Mouse (Mus musculus): ENCODE results near the gene Prtg. TPM values are rescaled to one million over a fixed set of nuclear protein-coding genes. Genes with fewer than 3 reads are reported as not detected.

Gene Prtg
- polyA plus RNA-seq, 1 experiment from 2014 or later: 0.17 TPM

DNA sequence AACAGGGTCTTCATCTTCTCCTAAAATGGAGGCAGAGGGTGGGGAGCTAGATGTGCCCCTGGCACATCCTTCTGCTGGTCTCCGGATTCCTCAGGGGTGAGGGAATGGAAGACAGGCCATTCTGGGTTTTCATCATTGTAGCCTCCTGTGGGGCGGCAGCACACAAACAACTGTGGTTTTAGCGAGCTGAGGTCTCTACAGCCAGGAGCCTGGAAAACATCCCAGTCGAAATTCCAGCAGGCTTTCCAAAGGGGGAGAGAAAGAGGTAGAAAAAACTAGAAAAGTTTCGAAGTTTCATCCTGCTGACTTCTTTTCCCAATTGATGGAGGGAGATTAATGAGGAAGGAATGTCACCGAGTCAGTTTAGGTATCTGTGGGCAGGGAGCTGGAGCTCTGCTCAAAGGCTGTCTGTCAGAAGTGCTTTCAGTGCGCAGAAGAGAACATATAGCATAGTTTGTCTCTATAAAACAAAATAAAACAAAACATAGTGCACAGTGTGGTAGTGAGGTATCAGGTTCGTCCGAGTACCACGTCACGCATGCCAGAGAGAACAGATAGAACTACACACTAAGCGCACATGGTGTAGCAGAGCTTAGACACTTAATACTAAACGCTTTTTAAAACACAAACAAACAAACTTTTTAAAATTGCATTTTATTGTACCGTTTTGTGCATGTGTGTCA, 16.0 kb upstream of the Prtg start:
- no peak overlapping the region for H3K27ac ChIP-seq (ENCODE audit: low read depth, low read length)
- H3K36me3 ChIP-seq (ENCODE audit: control insufficient read depth, insufficient read depth): no peaks in the 10 kb centered on the region
- no peaks in the 10 kb centered on the region for H3K27me3 ChIP-seq (replicated peaks; ENCODE audit: control insufficient read depth, insufficient read depth, low read length)
- H3K4me1 ChIP-seq (replicated peaks; ENCODE audit: control insufficient read depth, insufficient read depth, low read length): no peaks in the 10 kb centered on the region
- H3K4me3 ChIP-seq (ENCODE audit: low read depth, low read length): no peak overlapping the region
- no peak for TF ChIP-seq CTCF (IDR thresholded peaks at IDR 0.05; ENCODE audit: low read depth)
- 53% methylated on average over 14 of the region's 14 CpGs for WGBS
- ATAC-seq: no peak
- H3K9ac ChIP-seq (ENCODE audit: low read depth, low read length): no peak overlapping the region
- no peaks in the 10 kb centered on the region for H3K9me3 ChIP-seq (ENCODE audit: control insufficient read depth)
- H3K4me2 ChIP-seq (replicated peaks; ENCODE audit: low read depth): no peak overlapping the region

DNA sequence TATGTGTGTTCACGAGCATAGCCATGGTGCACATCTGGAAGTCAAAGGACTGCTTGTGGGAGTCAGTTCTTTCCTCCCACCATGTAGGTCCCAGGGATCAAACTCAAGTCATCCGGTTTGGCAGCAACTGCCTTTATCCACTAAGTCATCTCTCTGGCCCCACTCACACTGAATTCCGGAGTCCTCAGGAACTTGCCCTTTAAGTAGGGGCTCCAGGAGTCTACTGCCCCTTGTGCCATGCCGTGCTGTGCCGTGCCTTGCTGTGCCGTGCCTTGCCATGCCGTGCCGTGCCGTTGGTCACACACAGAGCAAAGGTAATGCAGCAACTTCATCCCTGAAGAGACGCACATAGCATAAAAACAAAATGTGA, 15.5 kb upstream of the Prtg start:
- Histone ChIP-seq H3K4me2 (replicated peaks; ENCODE audit: low read depth) (no peak overlapping the region), H3K4me3 (ENCODE audit: low read depth, low read length) (no peak overlapping the region), H3K9me3 (ENCODE audit: control insufficient read depth) (no peaks in the 10 kb centered on the region), H3K27me3 (replicated peaks; ENCODE audit: control insufficient read depth, insufficient read depth, low read length) (no peaks in the 10 kb centered on the region), H3K4me1 (replicated peaks; ENCODE audit: control insufficient read depth, insufficient read depth, low read length) (no peaks in the 10 kb centered on the region), H3K27ac (ENCODE audit: low read depth, low read length) (no peak overlapping the region), H3K9ac (ENCODE audit: low read depth, low read length) (no peak overlapping the region), H3K36me3 (ENCODE audit: control insufficient read depth, insufficient read depth) (no peaks in the 10 kb centered on the region)
- no peak for TF ChIP-seq CTCF (IDR thresholded peaks at IDR 0.05; ENCODE audit: low read depth)
- ATAC-seq: no peak
- WGBS: 57% methylated on average over 10 of the region's 10 CpGs

- no peaks in the 10 kb centered on the region for H3K4me1 ChIP-seq (replicated peaks; ENCODE audit: control insufficient read depth, insufficient read depth, low read length)
- H3K27ac ChIP-seq (ENCODE audit: low read depth, low read length): no peak overlapping the region
- WGBS: 38% methylated on average over 6 of the region's 6 CpGs
- ATAC-seq: no peak
- no peak overlapping the region for H3K9ac ChIP-seq (ENCODE audit: low read depth, low read length)
- H3K36me3 ChIP-seq (ENCODE audit: control insufficient read depth, insufficient read depth): no peaks in the 10 kb centered on the region
- H3K27me3 ChIP-seq (replicated peaks; ENCODE audit: control insufficient read depth, insufficient read depth, low read length): no peaks in the 10 kb centered on the region
- no peak overlapping the region for H3K4me3 ChIP-seq (ENCODE audit: low read depth, low read length)
- no peak overlapping the region for H3K4me2 ChIP-seq (replicated peaks; ENCODE audit: low read depth)
- H3K9me3 ChIP-seq (ENCODE audit: control insufficient read depth): no peaks in the 10 kb centered on the region
- no peak for TF ChIP-seq CTCF (IDR thresholded peaks at IDR 0.05; ENCODE audit: low read depth)
Observed at GRCm38 (mm10) chr9:72791681-72792080, 15.0 kb upstream of the Prtg start.

DNA sequence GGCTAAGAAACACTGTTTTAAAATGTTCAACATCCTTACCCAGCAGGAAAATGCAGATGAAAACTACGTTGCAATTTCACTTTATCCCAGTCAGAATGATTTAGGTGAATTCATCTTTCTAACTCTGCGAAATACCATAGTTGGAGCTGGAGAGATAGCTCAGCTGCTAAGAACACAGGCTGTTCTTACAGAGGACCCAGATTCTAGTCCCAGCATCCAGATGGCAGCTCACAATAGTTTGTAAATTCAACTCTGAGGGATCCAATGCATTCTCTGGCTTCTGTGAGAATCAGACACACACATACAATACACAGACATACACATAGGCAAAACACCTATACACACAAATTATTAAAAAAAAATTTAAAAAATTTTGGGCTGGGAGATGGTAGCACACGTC, 11.4 kb upstream of the Prtg start:
- ATAC-seq: no peak
- Histone ChIP-seq H3K9me3 (ENCODE audit: control insufficient read depth) (no peaks in the 10 kb centered on the region), H3K4me1 (replicated peaks; ENCODE audit: control insufficient read depth, insufficient read depth, low read length) (no peaks in the 10 kb centered on the region), H3K36me3 (ENCODE audit: control insufficient read depth, insufficient read depth) (no peaks in the 10 kb centered on the region), H3K4me3 (ENCODE audit: low read depth, low read length) (no peak overlapping the region), H3K9ac (ENCODE audit: low read depth, low read length) (no peak overlapping the region), H3K27ac (ENCODE audit: low read depth, low read length) (no peak overlapping the region), H3K27me3 (replicated peaks; ENCODE audit: control insufficient read depth, insufficient read depth, low read length) (no peaks in the 10 kb centered on the region), H3K4me2 (replicated peaks; ENCODE audit: low read depth) (no peak overlapping the region)
- TF ChIP-seq CTCF (IDR thresholded peaks at IDR 0.05; ENCODE audit: low read depth): no peak
- 76% methylated on average over 3 of the region's 3 CpGs for WGBS

DNA sequence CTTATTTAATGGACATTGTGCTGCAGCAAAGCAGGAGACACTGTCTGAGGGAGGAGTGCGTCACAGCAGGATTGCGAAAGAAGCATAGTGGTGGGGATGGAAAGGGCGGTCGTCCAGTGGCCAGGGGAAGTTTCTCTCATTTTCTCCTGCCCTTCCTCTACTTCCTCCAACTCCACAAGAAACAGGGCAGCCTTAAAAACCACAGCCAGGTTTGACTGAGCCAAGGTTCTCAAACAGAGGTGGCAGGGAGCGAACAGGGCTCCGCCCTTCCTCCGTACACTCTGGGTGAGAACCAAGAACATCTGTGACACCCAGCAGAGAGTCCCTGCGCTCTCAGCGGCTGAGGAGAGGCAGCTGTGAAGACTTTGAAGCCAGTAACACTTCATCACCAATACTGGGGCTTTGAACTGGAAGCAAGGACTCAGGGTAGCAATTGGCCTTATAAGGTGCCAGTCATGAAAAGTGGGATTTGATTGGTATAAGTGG, 9.5 kb upstream of the Prtg start:
- Histone ChIP-seq H3K4me1 (replicated peaks; ENCODE audit: control insufficient read depth, insufficient read depth, low read length) (no peaks in the 10 kb centered on the region), H3K4me2 (replicated peaks; ENCODE audit: low read depth) (peak overlapping the region; percentile 35; the same call in 1 of the 2 replicates), H3K9me3 (ENCODE audit: control insufficient read depth) (no peaks in the 10 kb centered on the region), H3K4me3 (ENCODE audit: low read depth, low read length) (no peak overlapping the region), H3K36me3 (ENCODE audit: control insufficient read depth, insufficient read depth) (no peaks in the 10 kb centered on the region), H3K9ac (ENCODE audit: low read depth, low read length) (no peak overlapping the region), H3K27me3 (replicated peaks; ENCODE audit: control insufficient read depth, insufficient read depth, low read length) (no peaks in the 10 kb centered on the region), H3K27ac (ENCODE audit: low read depth, low read length) (no peak overlapping the region)
- no peak for TF ChIP-seq CTCF (IDR thresholded peaks at IDR 0.05; ENCODE audit: low read depth)
- no peak for ATAC-seq
- WGBS: 42% methylated on average over 9 of the region's 9 CpGs

GRCm38 (mm10) chr9:72803280-72803679, 3.4 kb upstream of the Prtg start:
- H3K4me2 ChIP-seq (replicated peaks; ENCODE audit: low read depth): no peak overlapping the region
- TF ChIP-seq CTCF (IDR thresholded peaks at IDR 0.05; ENCODE audit: low read depth): no peak
- peaks cover 9% of the 10 kb centered on the region for H3K27me3 ChIP-seq (replicated peaks; ENCODE audit: control insufficient read depth, insufficient read depth, low read length)
- no peaks in the 10 kb centered on the region for H3K36me3 ChIP-seq (ENCODE audit: control insufficient read depth, insufficient read depth)
- H3K9me3 ChIP-seq (ENCODE audit: control insufficient read depth): no peaks in the 10 kb centered on the region
- no peak overlapping the region for H3K9ac ChIP-seq (ENCODE audit: low read depth, low read length)
- ATAC-seq: no peak
- no peaks in the 10 kb centered on the region for H3K4me1 ChIP-seq (replicated peaks; ENCODE audit: control insufficient read depth, insufficient read depth, low read length)
- no peak overlapping the region for H3K27ac ChIP-seq (ENCODE audit: low read depth, low read length)
- WGBS: 48% methylated on average over 4 of the region's 4 CpGs
- no peak overlapping the region for H3K4me3 ChIP-seq (ENCODE audit: low read depth, low read length)
